Mouse (Mus musculus) ES-Bruce4 (cell line): ENCODE results near the gene Rufy2. TPM values are rescaled to one million over a fixed set of nuclear protein-coding genes. Genes with fewer than 3 reads are reported as not detected.

Experiments used
- H3K27ac ChIP-seq: 2 replicates; pipeline ENCODE4 v1.5.1; 2012; ENCODE audit warnings: low read length, inconsistent platforms; ENCODE audit not compliant: insufficient read depth
- H3K27me3 ChIP-seq: 2 replicates; pipeline ENCODE4 v1.6.1; 2012; ENCODE audit warnings: mild to moderate bottlenecking, low read length, inconsistent platforms; ENCODE audit not compliant: control insufficient read depth, poor library complexity, insufficient read depth, severe bottlenecking
- H3K36me3 ChIP-seq: 2 replicates; pipeline ENCODE4 v1.6.1; 2012; ENCODE audit warnings: inconsistent platforms, mild to moderate bottlenecking, low read length, moderate library complexity; ENCODE audit not compliant: control insufficient read depth, poor library complexity, insufficient read depth, severe bottlenecking
- H3K4me1 ChIP-seq: one replicate; pipeline ENCODE4 v1.8.1; 2011; ENCODE audit warnings: low read length; ENCODE audit not compliant: control insufficient read depth, insufficient read depth
- H3K4me3 ChIP-seq: 2 replicates; pipeline ENCODE4 v1.5.1; 2011; ENCODE audit warnings: low read depth, mild to moderate bottlenecking, low read length
- H3K9ac ChIP-seq: 2 replicates; pipeline ENCODE4 v1.6.1; 2012; ENCODE audit warnings: low read depth, mild to moderate bottlenecking, inconsistent platforms; ENCODE audit not compliant: poor library complexity, severe bottlenecking
- H3K9me3 ChIP-seq: replicated peaks from 2 replicates; pipeline ENCODE4 v1.6.1; 2012; ENCODE audit warnings: mild to moderate bottlenecking, low read length, inconsistent platforms; ENCODE audit not compliant: control insufficient read depth, poor library complexity, insufficient read depth, severe bottlenecking
- CTCF ChIP-seq: IDR thresholded peaks from one replicate; pipeline ENCODE4 v1.8.1; 2011; ENCODE audit warnings: low read depth, low read length
- EP300 ChIP-seq: IDR thresholded peaks from 2 replicates; pipeline ENCODE4 v1.6.1; 2011; ENCODE audit warnings: low read depth, low read length; ENCODE audit not compliant: insufficient read depth
- POLR2A ChIP-seq: IDR thresholded peaks from one replicate; pipeline ENCODE4 v1.8.1; 2011; ENCODE audit warnings: low read length; ENCODE audit not compliant: insufficient read depth
- polyA plus RNA-seq: library from polyadenylated mRNA; stranded (reverse); fragments of >200 nt; gene quantifications from 2 replicates; pipeline ENCODE4 v1.2.4, GENCODE M21; 2011; ENCODE audit warnings: low read depth; ENCODE audit not compliant: missing spikeins, insufficient read depth, insufficient read length

Rufy2 gene
- polyA plus RNA-seq, 1 experiment, result 32.0 TPM

- no peak overlapping the region for H3K27ac ChIP-seq
- H3K27me3 ChIP-seq, result no peaks in the 10 kb centered on the region
- TF ChIP-seq POLR2A (no peak), EP300 (no peak), CTCF (no peak)
- no peaks in the 10 kb centered on the region for H3K36me3 ChIP-seq
- no peaks in the 10 kb centered on the region for H3K9me3 ChIP-seq
- no peak overlapping the region for H3K9ac ChIP-seq
- H3K4me3 ChIP-seq, result no peak overlapping the region
- no peaks in the 10 kb centered on the region for H3K4me1 ChIP-seq
These were observed 84.5 kb downstream of the Rufy2 start for GRCm38 (mm10) chr10:63064516-63064915.

- no peaks in the 10 kb centered on the region for H3K36me3 ChIP-seq
- H3K4me1 ChIP-seq, result no peaks in the 10 kb centered on the region
- H3K4me3 ChIP-seq, result no peak overlapping the region
- TF ChIP-seq POLR2A (no peak), EP300 (no peak), CTCF (no peak)
- H3K9ac ChIP-seq, result no peak overlapping the region
- H3K9me3 ChIP-seq, result no peaks in the 10 kb centered on the region
- no peak overlapping the region for H3K27ac ChIP-seq
- no peaks in the 10 kb centered on the region for H3K27me3 ChIP-seq
These were observed 85.5 kb downstream of the Rufy2 start for GRCm38 (mm10) chr10:63065561-63065960.

- Histone ChIP-seq H3K4me1 (no peaks in the 10 kb centered on the region), H3K4me3 (no peak overlapping the region), H3K27me3 (no peaks in the 10 kb centered on the region), H3K9me3 (no peaks in the 10 kb centered on the region), H3K36me3 (no peaks in the 10 kb centered on the region), H3K27ac (no peak overlapping the region), H3K9ac (no peak overlapping the region)
- TF ChIP-seq EP300, result no peak
- peak; percentile 79 for TF ChIP-seq CTCF
- TF ChIP-seq POLR2A, result no peak
These were observed 86.0 kb downstream of the Rufy2 start for GRCm38 (mm10) chr10:63065988-63066387.

Other genes with a start within 250 kb of the Rufy2 start
- 116 and 123 TPM in 2 replicates for gene Ccar1, start 187.9 kb upstream of the Rufy2 start, polyA plus RNA-seq
- gene Tet1, start 71.2 kb upstream of the Rufy2 start, polyA plus RNA-seq, result 231 and 239 TPM in 2 replicates
- gene Slc25a16, start 59.6 kb upstream of the Rufy2 start, polyA plus RNA-seq, result 11.3 and 11.6 TPM in 2 replicates
- gene Dna2, start 33.2 kb upstream of the Rufy2 start, polyA plus RNA-seq, result 39.5 and 46.7 TPM in 2 replicates
- gene Hnrnph3, start 44.0 kb downstream of the Rufy2 start, polyA plus RNA-seq, result 121 and 135 TPM in 2 replicates
- 0.79 and 1.3 TPM in 2 replicates for gene Pbld2, start 44.1 kb downstream of the Rufy2 start, polyA plus RNA-seq
- not detected in 2 replicates for gene Pbld1, start 79.9 kb downstream of the Rufy2 start, polyA plus RNA-seq
- gene Atoh7, start 119.4 kb downstream of the Rufy2 start, polyA plus RNA-seq, result not detected in 2 replicates
- 0.66 and 0.81 TPM in 2 replicates for gene Mypn, start 223.7 kb downstream of the Rufy2 start, polyA plus RNA-seq